Mouse (Mus musculus): ENCODE data around the gene Tomm70a. TPM values are rescaled to one million over a fixed set of nuclear protein-coding genes. Genes with fewer than 3 reads are reported as not detected.

Gene Tomm70a
- total and polyA plus RNA-seq, 3 experiments = 112 to 194 (median 129) TPM

DNA sequence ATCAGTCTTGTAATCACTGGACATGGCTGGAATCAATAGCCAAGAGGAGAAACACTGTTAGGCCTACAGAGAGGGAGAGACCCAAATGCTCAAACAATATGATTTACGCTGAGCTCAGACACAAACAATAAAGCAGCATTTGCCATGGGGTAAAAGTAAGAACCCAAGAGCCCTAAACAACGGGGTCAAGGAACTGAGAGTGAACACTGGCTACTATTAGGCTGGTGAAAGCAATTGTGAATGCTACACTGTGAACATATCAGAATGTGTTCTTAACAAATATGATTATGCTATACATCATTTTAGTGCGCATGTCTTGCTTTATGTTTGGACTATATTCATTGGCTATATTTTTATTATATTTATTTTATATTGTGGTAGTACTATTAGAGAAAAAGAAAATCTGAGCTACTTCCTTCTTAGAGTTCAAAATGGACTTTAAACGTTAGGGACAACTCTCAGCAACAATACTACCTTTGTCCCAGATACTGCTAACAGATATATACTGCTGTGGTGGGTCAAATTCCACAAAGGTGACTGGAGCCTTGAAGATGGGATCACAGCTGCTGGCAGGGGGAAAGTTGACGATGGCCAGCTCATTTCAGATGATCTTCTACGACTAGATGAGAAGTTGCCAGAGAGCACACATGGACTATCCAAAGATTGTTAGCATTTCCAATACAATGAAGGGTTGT is 28.4 kb upstream of the Tomm70a start:
- TF ChIP-seq RAD21 (IDR thresholded peaks at IDR 0.05; ENCODE audit: low read depth, low read length) = no peak
- no peak for TF ChIP-seq MAX (IDR thresholded peaks at IDR 0.05; ENCODE audit: low read length)
- TF ChIP-seq USF2 (conservative IDR thresholded peaks at IDR 0.05; ENCODE audit: low read depth, low read length) = no peak
- TF ChIP-seq TBP (conservative IDR thresholded peaks at IDR 0.05; ENCODE audit: low read depth, low read length) = no peak
- no peak for TF ChIP-seq NELFE (IDR thresholded peaks at IDR 0.05; ENCODE audit: low read depth, low read length)
- no peak for TF ChIP-seq MAZ (IDR thresholded peaks at IDR 0.05; ENCODE audit: low read depth, low read length)
- no peak for TF ChIP-seq JUN (IDR thresholded peaks at IDR 0.05; ENCODE audit: insufficient read depth, low read depth, low read length)
- no peak for TF ChIP-seq MYC (IDR thresholded peaks at IDR 0.05; ENCODE audit: low read depth, low read length)
- no peak for TF ChIP-seq USF1 (IDR thresholded peaks at IDR 0.05; ENCODE audit: low read depth, low read length)
- TF ChIP-seq POLR2A (IDR thresholded peaks at IDR 0.05; ENCODE audit: low read depth, low read length) = no peak
- no peak for TF ChIP-seq EP300 (IDR thresholded peaks at IDR 0.05; ENCODE audit: low read length)
- TF ChIP-seq NRF1 (IDR thresholded peaks at IDR 0.05; ENCODE audit: low read depth, low read length) = no peak
- no peak for TF ChIP-seq ZKSCAN1 (IDR thresholded peaks at IDR 0.05; ENCODE audit: borderline replicate concordance, low read depth, low read length)
- no peak for TF ChIP-seq UBTF (IDR thresholded peaks at IDR 0.05; ENCODE audit: low read depth, low read length)
- Histone ChIP-seq H3K27me3 (replicated peaks) (no peaks in the 10 kb centered on the region), H3K4me2 (ENCODE audit: insufficient read depth, low read depth, poor library complexity, severe bottlenecking) (no peak overlapping the region), H3K4me1 (ENCODE audit: control insufficient read depth in 1 of 2, insufficient read depth in 2 of 2) (no peaks in the 10 kb centered on the region), H3K36me3 (replicated peaks in 1 of 2; ENCODE audit: control insufficient read depth in 1 of 2, insufficient read depth in 1 of 2, low read length in 1 of 2) (no peaks in the 10 kb centered on the region), H3K9me3 (replicated peaks; ENCODE audit: low read length) (no peaks in the 10 kb centered on the region), H3K4me3 (replicated peaks in 1 of 3; ENCODE audit: low read depth in 2 of 3, low read length in 2 of 3, poor library complexity in 1 of 3) (no peak overlapping the region), H3K27ac (ENCODE audit: insufficient read depth, low read depth) (no peak overlapping the region), H3K79me2 (replicated peaks; ENCODE audit: control insufficient read depth, extremely low read depth, insufficient read depth, poor library complexity, severe bottlenecking) (no peaks in the 10 kb centered on the region), H3K9ac (ENCODE audit: insufficient read depth, low read depth) (no peak overlapping the region)
- in situ Hi-C loops (cut with MboI; ENCODE audit: low pct_ligation_motif_present, low pct_unique_long_range_greater_than_20kb, low sequenced_read_pairs) (loop anchor here (10.0 kb wide), 1 partner anchor 318 kb away; no protein-coding TSS in a partner anchor), dilution Hi-C loops (cut with MboI; ENCODE audit: extremely low pct_ligation_motif_present, extremely low pct_unique_long_range_greater_than_20kb, low sequenced_read_pairs) (no loop called here)
- no peak for DNase-seq (ENCODE audit: extremely low read depth)

DNA sequence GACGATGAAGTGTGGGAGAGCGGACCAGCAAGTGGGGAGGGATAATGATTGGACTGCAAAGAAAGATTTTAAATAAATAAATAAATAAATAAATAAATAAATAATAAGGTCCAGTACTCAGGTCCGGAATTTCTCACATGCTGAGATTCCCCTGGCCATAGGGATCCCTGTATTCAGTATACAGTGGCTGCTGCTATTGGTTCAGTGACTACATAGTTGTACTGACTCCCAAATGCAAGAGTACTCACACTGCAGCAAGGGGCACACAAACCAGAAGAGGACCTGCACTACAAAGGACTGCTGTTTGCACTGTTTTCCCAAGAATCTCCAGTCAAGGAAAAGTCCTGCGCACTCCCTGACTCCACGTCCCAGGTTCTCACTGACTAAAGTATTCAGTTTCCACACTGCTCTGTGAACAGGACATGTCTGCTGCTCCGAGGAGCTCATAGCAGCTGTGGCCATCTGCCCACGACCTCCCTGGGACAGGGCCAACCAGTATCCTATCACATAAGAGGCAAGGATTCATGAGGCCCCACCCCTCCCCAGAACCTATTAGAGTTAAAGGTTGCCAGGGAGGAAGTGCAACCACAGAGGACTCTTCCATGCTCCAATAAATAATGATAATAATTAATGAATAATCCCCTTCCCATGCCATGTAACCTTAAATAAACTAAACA is 22.9 kb upstream of the Tomm70a start:
- 0 out of 4 replicates have a peak, but pooled peaks cover 0 to 3% of the 10 kb centered on the region in 2 experiments for H3K4me1 ChIP-seq (ENCODE audit: control insufficient read depth in 1 of 2, insufficient read depth in 2 of 2)
- H3K4me2 ChIP-seq (ENCODE audit: insufficient read depth, low read depth, poor library complexity, severe bottlenecking) = no peak overlapping the region; the same call in 1 of the 2 replicates
- no peaks in the 10 kb centered on the region for H3K36me3 ChIP-seq (replicated peaks in 1 of 2; ENCODE audit: control insufficient read depth in 1 of 2, insufficient read depth in 1 of 2, low read length in 1 of 2)
- no peaks in the 10 kb centered on the region for H3K79me2 ChIP-seq (replicated peaks; ENCODE audit: control insufficient read depth, extremely low read depth, insufficient read depth, poor library complexity, severe bottlenecking)
- in situ Hi-C loops (cut with MboI; ENCODE audit: low pct_ligation_motif_present, low pct_unique_long_range_greater_than_20kb, low sequenced_read_pairs) (loop anchor here (10.0 kb wide), 1 partner anchor 324 kb away; no protein-coding TSS in a partner anchor), dilution Hi-C loops (cut with MboI; ENCODE audit: extremely low pct_ligation_motif_present, extremely low pct_unique_long_range_greater_than_20kb, low sequenced_read_pairs) (no loop called here)
- H3K9me3 ChIP-seq (replicated peaks; ENCODE audit: low read length) = no peaks in the 10 kb centered on the region
- H3K4me3 ChIP-seq (replicated peaks in 1 of 3; ENCODE audit: low read depth in 2 of 3, low read length in 2 of 3, poor library complexity in 1 of 3) = no peak overlapping the region
- H3K9ac ChIP-seq (ENCODE audit: insufficient read depth, low read depth) = no peak overlapping the region
- TF ChIP-seq KAT2A (IDR thresholded peaks at IDR 0.05; ENCODE audit: insufficient replicate concordance, low read length) = no peak
- TF ChIP-seq GABPA (IDR thresholded peaks at IDR 0.05; ENCODE audit: insufficient replicate concordance, low read depth, low read length) = no peak
- no peak for TF ChIP-seq HCFC1 (IDR thresholded peaks at IDR 0.05; ENCODE audit: low read depth, low read length)
- no peak for TF ChIP-seq CTCF (conservative IDR thresholded peaks at IDR 0.05 in 1 of 2, IDR thresholded peaks at IDR 0.05 in 1 of 2; ENCODE audit: low read depth in 2 of 2, low read length in 2 of 2)
- no peak for TF ChIP-seq PAX5 (IDR thresholded peaks at IDR 0.05; ENCODE audit: low read length)
- no peak for TF ChIP-seq ELF1 (IDR thresholded peaks at IDR 0.05; ENCODE audit: low read depth, low read length)
- no peak for TF ChIP-seq RAD21 (IDR thresholded peaks at IDR 0.05; ENCODE audit: low read depth, low read length)
- TF ChIP-seq JUN (IDR thresholded peaks at IDR 0.05; ENCODE audit: insufficient read depth, low read depth, low read length) = no peak
- TF ChIP-seq ZKSCAN1 (IDR thresholded peaks at IDR 0.05; ENCODE audit: borderline replicate concordance, low read depth, low read length) = no peak
- TF ChIP-seq TBP (conservative IDR thresholded peaks at IDR 0.05; ENCODE audit: low read depth, low read length) = no peak
- TF ChIP-seq TCF12 (IDR thresholded peaks at IDR 0.05; ENCODE audit: low read depth, low read length) = no peak
- TF ChIP-seq EP300 (IDR thresholded peaks at IDR 0.05; ENCODE audit: low read length) = no peak
- no peaks in the 10 kb centered on the region for H3K27me3 ChIP-seq (replicated peaks)
- no peak for DNase-seq (ENCODE audit: extremely low read depth)
- no peak overlapping the region for H3K27ac ChIP-seq (ENCODE audit: insufficient read depth, low read depth)
